Mouse (Mus musculus) thymus, adult 2 months (tissue): ENCODE data around the gene Agmat.

Experiments
- CTCF ChIP-seq: fragments of 200-500 bp; IDR thresholded peaks from 2 replicates; pipeline ENCODE4 v1.5.1; 2012; ENCODE audit warnings: mild to moderate bottlenecking, control low read depth, low read length, moderate library complexity, borderline replicate concordance; ENCODE audit not compliant: control insufficient read depth, poor library complexity, insufficient read depth; ENCODE audit errors: extremely low read depth
- POLR2A ChIP-seq: fragments of 200-500 bp; IDR thresholded peaks from 2 replicates; pipeline ENCODE4 v1.6.1; 2012; ENCODE audit warnings: mild to moderate bottlenecking, low read length, control low read depth, moderate library complexity; ENCODE audit not compliant: control insufficient read depth, poor library complexity, insufficient read depth; ENCODE audit errors: extremely low read depth

GRCm38 (mm10) chr4:141793282-141794151 is 47.0 kb downstream of the Agmat start, which contains the start of gene Casp9:
- TF ChIP-seq CTCF (0 out of 2 replicates have a peak, but pooled peaks have one; percentile 4), POLR2A (peak; percentile 27; the same call in 1 of the 2 replicates)
